Mouse (Mus musculus) thymus, adult 2 months (tissue): ENCODE measurements around the gene Cftr. TPM values are rescaled to one million over a fixed set of nuclear protein-coding genes. Genes with fewer than 3 reads are reported as not detected.

Experiments used
- DNase-seq: peaks from one replicate; pipeline ENCODE4 v3.0.0; 2021
- H3K27ac ChIP-seq: fragments of 200-500 bp; 2 replicates; pipeline ENCODE4 v1.5.1; 2012; ENCODE audit warnings: low read length, control low read depth; ENCODE audit not compliant: control insufficient read depth, insufficient read depth
- H3K27me3 ChIP-seq: fragments of 200-500 bp; 2 replicates; pipeline ENCODE4 v1.6.1; 2012; ENCODE audit warnings: mild to moderate bottlenecking, low read length, moderate library complexity, mixed read lengths; ENCODE audit not compliant: control insufficient read depth, insufficient read depth
- H3K36me3 ChIP-seq: fragments of 200-500 bp; 2 replicates; pipeline ENCODE4 v1.6.1; 2012; ENCODE audit warnings: mild to moderate bottlenecking, low read length, moderate library complexity; ENCODE audit not compliant: control insufficient read depth, insufficient read depth
- H3K4me1 ChIP-seq: fragments of 200-500 bp; replicated peaks from 2 replicates; pipeline ENCODE4 v1.6.1; 2012; ENCODE audit warnings: low read length; ENCODE audit not compliant: control insufficient read depth, insufficient read depth
- H3K4me3 ChIP-seq: fragments of 200-500 bp; 2 replicates; pipeline ENCODE4 v1.5.1; 2012; ENCODE audit warnings: mild to moderate bottlenecking, low read length, control low read depth, moderate library complexity; ENCODE audit not compliant: control insufficient read depth, insufficient read depth
- CTCF ChIP-seq: fragments of 200-500 bp; IDR thresholded peaks from 2 replicates; pipeline ENCODE4 v1.5.1; 2012; ENCODE audit warnings: mild to moderate bottlenecking, control low read depth, low read length, moderate library complexity, borderline replicate concordance; ENCODE audit not compliant: control insufficient read depth, poor library complexity, insufficient read depth; ENCODE audit errors: extremely low read depth
- POLR2A ChIP-seq: fragments of 200-500 bp; IDR thresholded peaks from 2 replicates; pipeline ENCODE4 v1.6.1; 2012; ENCODE audit warnings: mild to moderate bottlenecking, low read length, control low read depth, moderate library complexity; ENCODE audit not compliant: control insufficient read depth, poor library complexity, insufficient read depth; ENCODE audit errors: extremely low read depth
- WGBS: fragments of 180-500 bp; shearing (Covaris S2); methylation state at CpG from one replicate; pipeline ENCODE4 v1.1.7; 2018; 5-methylcytosine and 5-hydroxymethylcytosine counted together
- polyA plus RNA-seq: library from polyadenylated mRNA; depleted of rRNA; stranded (reverse); fragments of >200 nt; gene quantifications from 2 replicates; pipeline ENCODE4 v1.2.3, GENCODE M21; 2012

Gene Cftr
- polyA plus RNA-seq, 1 experiment: 0.12 TPM

GRCm38 (mm10) chr6:18303228-18303627 is 132.7 kb downstream of the Cftr start:
- Histone ChIP-seq H3K27ac (no peak overlapping the region), H3K4me3 (no peak overlapping the region), H3K4me1 (no peaks in the 10 kb centered on the region), H3K36me3 (no peaks in the 10 kb centered on the region), H3K27me3 (no peaks in the 10 kb centered on the region)
- WGBS: 73% methylated on average over 3 of the region's 3 CpGs
- no peak for DNase-seq
- TF ChIP-seq POLR2A (no peak), CTCF (no peak)

GRCm38 (mm10) chr6:18305130-18305529 is 134.6 kb downstream of the Cftr start:
- H3K36me3 ChIP-seq: no peaks in the 10 kb centered on the region
- DNase-seq: no peak
- no peaks in the 10 kb centered on the region for H3K4me1 ChIP-seq
- TF ChIP-seq POLR2A (no peak), CTCF (no peak)
- H3K4me3 ChIP-seq: no peak overlapping the region
- WGBS: 91% methylated on average over 4 of the region's 4 CpGs
- no peak overlapping the region for H3K27ac ChIP-seq
- no peaks in the 10 kb centered on the region for H3K27me3 ChIP-seq

GRCm38 (mm10) chr6:18310983-18311382 is 140.5 kb downstream of the Cftr start:
- H3K27ac ChIP-seq: no peak overlapping the region
- WGBS: 54% methylated on average over 2 of the region's 2 CpGs

GRCm38 (mm10) chr6:18314365-18314943 is 144.0 kb downstream of the Cftr start:
- WGBS: 92% methylated on average over 3 of the region's 3 CpGs
- no peak for DNase-seq
- TF ChIP-seq POLR2A: no peak
- TF ChIP-seq CTCF: no peak
- H3K27ac ChIP-seq: no peak overlapping the region
- H3K36me3 ChIP-seq: no peaks in the 10 kb centered on the region
- H3K4me1 ChIP-seq: no peaks in the 10 kb centered on the region
- H3K27me3 ChIP-seq: no peaks in the 10 kb centered on the region
- no peak overlapping the region for H3K4me3 ChIP-seq

More at GRCm38 (mm10) chr6:18310983-18311382, 140.5 kb downstream of the Cftr start:
- no peaks in the 10 kb centered on the region for H3K36me3 ChIP-seq
- H3K4me1 ChIP-seq: no peaks in the 10 kb centered on the region
- no peak for DNase-seq
- TF ChIP-seq CTCF: no peak
- TF ChIP-seq POLR2A: no peak
- no peaks in the 10 kb centered on the region for H3K27me3 ChIP-seq
- H3K4me3 ChIP-seq: no peak overlapping the region

GRCm38 (mm10) chr6:18322950-18323349 is 152.5 kb downstream of the Cftr start:
- H3K4me3 ChIP-seq: no peak overlapping the region
- H3K27ac ChIP-seq: no peak overlapping the region
- no peaks in the 10 kb centered on the region for H3K4me1 ChIP-seq
- no peak for DNase-seq
- TF ChIP-seq POLR2A (no peak), CTCF (no peak)
- H3K27me3 ChIP-seq: no peaks in the 10 kb centered on the region
- 92% methylated on average over 1 of the region's 1 CpGs for WGBS
- H3K36me3 ChIP-seq: no peaks in the 10 kb centered on the region

GRCm38 (mm10) chr6:18335393-18335792 is 164.9 kb downstream of the Cftr start:
- WGBS: 89% methylated on average over 3 of the region's 3 CpGs
- Histone ChIP-seq H3K4me3 (no peak overlapping the region), H3K36me3 (no peaks in the 10 kb centered on the region), H3K4me1 (no peaks in the 10 kb centered on the region), H3K27me3 (no peaks in the 10 kb centered on the region), H3K27ac (no peak overlapping the region)
- no peak for DNase-seq
- TF ChIP-seq CTCF: no peak
- no peak for TF ChIP-seq POLR2A

- Histone ChIP-seq H3K27me3 (no peaks in the 10 kb centered on the region), H3K4me1 (no peaks in the 10 kb centered on the region), H3K4me3 (no peak overlapping the region), H3K27ac (no peak overlapping the region), H3K36me3 (no peaks in the 10 kb centered on the region)
- no peak for DNase-seq
- TF ChIP-seq POLR2A: no peak
- TF ChIP-seq CTCF: no peak
These were observed 167.8 kb downstream of the Cftr start for GRCm38 (mm10) chr6:18338307-18338706.
